Mouse (Mus musculus) intestine, postnatal 0 days (tissue): ENCODE measurements at regions not wholly inside any gene's neighbourhood (a gene's known extent, or its start where the extent isn't known, plus 50 kb on each side); places are given as distances from the start of the nearest gene placed in this dataset.

Experiments
- ATAC-seq: fragments of 200-750 bp; cut with Nextera tagmentation; 2 replicates; pipeline ENCODE4 v1.8.0; 2017; ENCODE audit warnings: mild to moderate bottlenecking, moderate TSS enrichment, moderate library complexity
- H3K27ac ChIP-seq: fragments of 300-500 bp; sonication (generic); 2 replicates; pipeline ENCODE4 v1.5.1; 2014; ENCODE audit warnings: mild to moderate bottlenecking, low read depth, low read length, moderate library complexity
- H3K27me3 ChIP-seq: fragments of 300-500 bp; sonication (generic); replicated peaks from 2 replicates; pipeline ENCODE4 v1.6.1; 2014; ENCODE audit warnings: low read length, mixed read lengths; ENCODE audit not compliant: control insufficient read depth, insufficient read depth
- H3K36me3 ChIP-seq: fragments of 300-500 bp; sonication (generic); 2 replicates; pipeline ENCODE4 v1.6.1; 2014; ENCODE audit warnings: mild to moderate bottlenecking, moderate library complexity; ENCODE audit not compliant: control insufficient read depth, insufficient read depth
- H3K4me1 ChIP-seq: fragments of 300-500 bp; sonication (generic); replicated peaks from 2 replicates; pipeline ENCODE4 v1.6.1; 2014; ENCODE audit warnings: antibody characterized with exemption, low read length, mixed read lengths; ENCODE audit not compliant: control insufficient read depth, insufficient read depth
- H3K4me2 ChIP-seq: fragments of 300-500 bp; sonication (generic); replicated peaks from 2 replicates; pipeline ENCODE4 v1.6.1; 2014; ENCODE audit warnings: low read depth, mild to moderate bottlenecking, moderate library complexity
- H3K4me3 ChIP-seq: fragments of 300-500 bp; sonication (generic); 2 replicates; pipeline ENCODE4 v1.5.1; 2014; ENCODE audit warnings: low read depth, low read length
- H3K9ac ChIP-seq: fragments of 300-500 bp; sonication (generic); 2 replicates; pipeline ENCODE4 v1.6.1; 2014; ENCODE audit warnings: mild to moderate bottlenecking, low read depth, low read length
- H3K9me3 ChIP-seq: fragments of 300-500 bp; sonication (generic); 2 replicates; pipeline ENCODE4 v1.6.1; 2016; ENCODE audit warnings: mixed run types; ENCODE audit not compliant: control insufficient read depth
- CTCF ChIP-seq: sonication (generic); IDR thresholded peaks from 2 replicates; pipeline ENCODE4 v1.5.1; 2016; ENCODE audit warnings: low read depth, mild to moderate bottlenecking, control low read depth, antibody characterized with exemption, moderate library complexity
- WGBS: fragments of 180-500 bp; shearing (Covaris S2); extraction: QIAGEN DNeasy Blood & Tissue Kit; methylation state at CpG from one replicate; pipeline ENCODE4 v1.1.7; 2014; 5-methylcytosine and 5-hydroxymethylcytosine counted together

DNA sequence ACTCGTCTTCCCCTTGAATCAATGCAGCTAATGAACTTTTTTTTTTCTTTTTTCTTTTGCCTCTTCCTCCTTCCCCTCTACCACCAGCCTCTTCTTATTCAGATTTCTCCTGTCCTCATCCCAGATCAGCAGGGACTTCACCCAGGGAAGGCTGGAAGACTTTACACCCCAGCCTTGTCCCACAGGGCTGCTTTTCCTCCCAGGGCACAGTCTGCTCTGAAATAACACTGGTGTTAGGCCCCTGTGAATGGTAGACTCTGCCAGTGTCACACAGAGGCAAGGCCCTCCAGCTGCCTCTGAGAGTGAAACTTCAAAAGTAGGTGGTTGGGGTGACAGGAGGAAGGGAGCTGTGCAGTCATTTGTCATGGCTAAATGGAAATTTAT lies 85.5 kb downstream of the 4930564D02Rik start:
- H3K36me3 ChIP-seq, result no peaks in the 10 kb centered on the region
- TF ChIP-seq CTCF, result no peak
- no peak overlapping the region for H3K9ac ChIP-seq
- 21% methylated on average over 1 of the region's 1 CpGs for WGBS
- no peaks in the 10 kb centered on the region for H3K9me3 ChIP-seq
- no peaks in the 10 kb centered on the region for H3K27me3 ChIP-seq
- no peak overlapping the region for H3K4me3 ChIP-seq
- no peak overlapping the region for H3K27ac ChIP-seq
- H3K4me1 ChIP-seq, result no peaks in the 10 kb centered on the region
- no peak overlapping the region for H3K4me2 ChIP-seq
- no peak for ATAC-seq

DNA sequence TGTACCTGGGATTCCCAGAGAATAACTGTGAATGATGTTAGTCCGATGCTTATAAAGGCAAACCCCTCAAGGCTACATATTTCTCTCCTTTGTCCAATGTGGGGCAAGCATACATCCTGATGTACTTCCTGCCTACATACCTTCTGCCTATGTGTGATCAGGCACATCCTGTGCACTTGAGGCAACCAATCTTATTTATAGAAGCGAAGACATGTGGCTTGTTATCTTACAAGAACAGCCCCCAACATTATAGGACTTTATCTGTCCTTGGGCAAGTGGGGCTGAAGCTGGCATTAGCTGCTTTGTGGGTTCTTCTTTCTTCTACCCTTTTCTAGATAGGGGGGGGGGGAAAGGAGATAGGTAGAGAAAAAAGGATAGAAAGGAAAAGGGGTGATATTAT lies 91.7 kb downstream of the 4930564D02Rik start:
- H3K36me3 ChIP-seq, result no peaks in the 10 kb centered on the region
- H3K4me2 ChIP-seq, result no peak overlapping the region
- H3K4me3 ChIP-seq, result no peak overlapping the region
- H3K4me1 ChIP-seq, result no peaks in the 10 kb centered on the region
- TF ChIP-seq CTCF, result no peak
- H3K9ac ChIP-seq, result no peak overlapping the region
- H3K9me3 ChIP-seq, result no peaks in the 10 kb centered on the region
- H3K27me3 ChIP-seq, result no peaks in the 10 kb centered on the region
- WGBS, result 73% methylated on average over 2 of the region's 2 CpGs
- no peak for ATAC-seq
- no peak overlapping the region for H3K27ac ChIP-seq

DNA sequence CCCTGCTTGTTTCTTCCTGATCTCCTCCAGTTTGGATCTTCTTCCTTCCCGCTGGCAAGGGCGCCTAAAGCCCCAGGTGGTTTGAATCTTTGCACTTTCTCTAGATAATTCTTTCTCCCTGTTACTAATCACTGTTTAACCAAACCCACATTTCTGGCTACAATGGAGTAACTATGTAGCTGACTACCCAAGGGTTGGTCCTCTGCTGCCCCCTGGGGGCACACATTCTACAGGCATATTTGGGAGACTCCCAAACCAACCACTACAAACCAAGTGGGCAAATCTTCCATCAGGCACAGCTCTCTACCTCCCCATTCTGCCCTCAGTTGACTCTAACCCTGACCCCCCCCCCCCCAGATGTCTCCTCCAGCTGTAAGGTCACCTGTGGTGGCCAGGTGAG lies 98.7 kb downstream of the 4930564D02Rik start:
- no peaks in the 10 kb centered on the region for H3K27me3 ChIP-seq
- H3K4me2 ChIP-seq, result no peak overlapping the region
- 24% methylated on average over 2 of the region's 2 CpGs for WGBS
- H3K4me3 ChIP-seq, result no peak overlapping the region
- no peaks in the 10 kb centered on the region for H3K4me1 ChIP-seq
- no peaks in the 10 kb centered on the region for H3K9me3 ChIP-seq
- H3K27ac ChIP-seq, result no peak overlapping the region
- ATAC-seq, result no peak
- no peaks in the 10 kb centered on the region for H3K36me3 ChIP-seq
- peak; percentile 85 for TF ChIP-seq CTCF
- no peak overlapping the region for H3K9ac ChIP-seq

DNA sequence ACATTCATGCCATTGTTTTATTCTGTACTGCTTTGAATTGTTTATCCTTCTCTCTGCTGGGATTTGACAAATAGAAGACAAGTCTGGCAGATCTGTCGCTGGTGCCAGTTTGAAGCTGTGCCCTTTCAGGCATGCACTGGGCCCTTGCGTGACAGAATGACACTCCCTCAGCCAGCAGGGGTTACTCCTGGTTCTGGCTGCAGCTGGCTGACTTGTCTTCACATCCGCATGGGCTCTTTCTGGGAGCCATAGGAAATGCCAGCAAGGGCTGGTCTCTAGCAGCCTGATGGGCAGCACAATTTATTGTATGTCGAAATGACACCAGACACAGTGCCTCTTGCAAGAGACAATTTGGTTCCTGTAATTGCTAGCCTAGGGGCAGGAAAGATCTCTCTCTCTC lies 102.5 kb downstream of the 4930564D02Rik start:
- H3K4me3 ChIP-seq, result no peak overlapping the region
- no peaks in the 10 kb centered on the region for H3K36me3 ChIP-seq
- H3K9ac ChIP-seq, result no peak overlapping the region
- WGBS, result 57% methylated on average over 4 of the region's 4 CpGs
- H3K27me3 ChIP-seq, result no peaks in the 10 kb centered on the region
- no peak overlapping the region for H3K27ac ChIP-seq
- H3K4me2 ChIP-seq, result no peak overlapping the region
- no peak for TF ChIP-seq CTCF
- H3K9me3 ChIP-seq, result no peaks in the 10 kb centered on the region
- H3K4me1 ChIP-seq, result no peaks in the 10 kb centered on the region
- ATAC-seq, result no peak

DNA sequence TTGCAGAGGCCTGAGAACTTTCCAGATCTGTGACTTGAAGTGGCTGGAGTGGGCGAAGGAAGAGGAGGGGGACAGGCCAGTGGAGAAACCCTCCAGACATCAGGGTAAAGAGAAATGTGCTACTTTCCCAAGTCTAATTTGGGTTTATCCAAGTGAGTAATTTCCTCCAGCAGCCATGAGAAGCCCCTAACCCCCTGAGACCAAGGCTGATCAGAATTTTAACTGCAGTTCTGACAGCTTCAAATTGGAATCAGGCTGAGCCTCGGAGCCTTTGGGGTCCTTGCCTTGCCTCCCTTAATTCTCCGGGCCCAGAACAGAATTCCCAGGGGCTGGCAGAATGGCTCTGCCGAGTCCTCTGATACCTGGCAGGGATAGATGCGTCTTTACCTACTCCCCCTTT lies 104.9 kb downstream of the 4930564D02Rik start:
- no peak for ATAC-seq
- 84% methylated on average over 5 of the region's 5 CpGs for WGBS
- Histone ChIP-seq H3K4me1 (no peaks in the 10 kb centered on the region), H3K9me3 (no peaks in the 10 kb centered on the region), H3K9ac (no peak overlapping the region), H3K27me3 (no peaks in the 10 kb centered on the region), H3K4me3 (no peak overlapping the region), H3K27ac (no peak overlapping the region), H3K4me2 (no peak overlapping the region), H3K36me3 (no peaks in the 10 kb centered on the region)
- TF ChIP-seq CTCF, result no peak

DNA sequence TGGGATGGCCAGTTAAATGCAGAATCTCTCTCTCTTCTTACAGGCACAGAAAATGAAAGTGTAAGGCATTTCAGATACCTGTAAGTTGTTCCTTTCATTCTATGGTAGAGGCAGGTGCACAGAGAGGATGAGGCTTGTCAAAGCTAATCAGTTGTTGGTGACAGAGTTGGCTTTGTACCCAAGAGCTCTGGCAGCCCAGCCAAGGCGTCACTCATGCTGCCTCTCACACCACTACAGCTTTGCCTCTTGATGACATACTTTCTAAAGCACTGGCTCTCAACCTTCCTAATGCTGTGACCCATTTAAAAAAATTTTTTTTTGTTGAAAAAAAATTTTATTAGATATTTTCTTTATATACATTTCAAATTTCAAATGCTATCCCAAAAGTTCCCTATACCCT lies 105.4 kb downstream of the 4930564D02Rik start:
- ATAC-seq, result no peak
- no peak overlapping the region for H3K4me2 ChIP-seq
- no peak overlapping the region for H3K9ac ChIP-seq
- no peaks in the 10 kb centered on the region for H3K36me3 ChIP-seq
- no peaks in the 10 kb centered on the region for H3K4me1 ChIP-seq
- no peak overlapping the region for H3K4me3 ChIP-seq
- no peak overlapping the region for H3K27ac ChIP-seq
- WGBS, result 71% methylated on average over 1 of the region's 1 CpGs
- no peak for TF ChIP-seq CTCF
- no peaks in the 10 kb centered on the region for H3K9me3 ChIP-seq
- no peaks in the 10 kb centered on the region for H3K27me3 ChIP-seq

DNA sequence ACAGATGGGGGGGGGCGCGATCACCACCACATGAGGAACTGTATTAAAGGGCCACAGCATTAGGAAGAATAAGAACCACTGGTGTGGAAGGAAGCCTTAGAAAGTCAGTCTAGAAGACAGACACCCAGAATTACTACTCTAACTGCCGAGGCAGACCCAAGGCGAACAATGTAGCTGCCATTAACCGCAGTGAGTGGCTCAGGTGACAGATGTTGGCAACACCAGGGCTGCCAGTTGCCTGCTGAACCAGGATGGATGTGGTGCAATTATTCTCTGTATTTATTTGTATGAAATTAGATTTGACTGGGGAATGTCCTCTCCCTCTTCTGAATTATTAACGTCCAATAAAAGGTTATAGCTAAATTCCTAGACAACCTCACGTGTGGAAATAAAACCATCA lies 124.7 kb downstream of the 4930564D02Rik start:
- H3K9me3 ChIP-seq, result no peaks in the 10 kb centered on the region
- H3K4me1 ChIP-seq, result no peaks in the 10 kb centered on the region
- ATAC-seq, result no peak
- H3K4me3 ChIP-seq, result no peak overlapping the region
- WGBS, result 81% methylated on average over 7 of the region's 7 CpGs
- no peak overlapping the region for H3K4me2 ChIP-seq
- H3K27me3 ChIP-seq, result no peaks in the 10 kb centered on the region
- no peak overlapping the region for H3K27ac ChIP-seq
- H3K9ac ChIP-seq, result no peak overlapping the region
- TF ChIP-seq CTCF, result no peak
- no peaks in the 10 kb centered on the region for H3K36me3 ChIP-seq
